Mouse (Mus musculus) intestine, embryonic 14.5 days (tissue): Measurements from ENCODE around the gene Cln6. TPM values are rescaled to one million over a fixed set of nuclear protein-coding genes. Genes with fewer than 3 reads are reported as not detected.
"Not testable (repeated sequence)": the region's sequence is repeated elsewhere in the genome, so short reads cannot be mapped to it uniquely, and the experiment has no call there.

ENCODE experiments used
- ATAC-seq: fragments of 200-750 bp; cut with Nextera tagmentation; replicated peaks from 2 replicates; pipeline ENCODE4 v1.8.0; 2017; ENCODE audit warnings: low read depth, moderate number of reproducible peaks, moderate TSS enrichment, moderate library complexity; ENCODE audit not compliant: low FRiP score, low TSS enrichment
- DNase-seq: peaks from one replicate; pipeline ENCODE4 v3.0.0-alpha.2; 2018; ENCODE audit warnings: low spot score
- H3K27ac ChIP-seq: fragments of 300-500 bp; sonication (generic); 2 replicates; pipeline ENCODE4 v1.5.1; 2014; ENCODE audit warnings: low read depth, mild to moderate bottlenecking, control low read depth
- H3K27me3 ChIP-seq: fragments of 300-500 bp; sonication (generic); replicated peaks from 2 replicates; pipeline ENCODE4 v1.6.1; 2014; ENCODE audit warnings: low read length, control low read depth; ENCODE audit not compliant: control insufficient read depth, insufficient read depth
- H3K36me3 ChIP-seq: fragments of 300-500 bp; sonication (generic); 2 replicates; pipeline ENCODE4 v1.6.1; 2014; ENCODE audit warnings: low read length, control low read depth; ENCODE audit not compliant: control insufficient read depth, insufficient read depth
- H3K4me1 ChIP-seq: fragments of 300-500 bp; sonication (generic); replicated peaks from 2 replicates; pipeline ENCODE4 v1.6.1; 2014; ENCODE audit warnings: low read length, control low read depth, mixed read lengths; ENCODE audit not compliant: control insufficient read depth, insufficient read depth
- H3K4me2 ChIP-seq: fragments of 300-500 bp; sonication (generic); 2 replicates; pipeline ENCODE4 v1.6.1; 2014; ENCODE audit warnings: low read length
- H3K4me3 ChIP-seq: fragments of 300-500 bp; sonication (generic); 2 replicates; pipeline ENCODE4 v1.5.1; 2014; ENCODE audit warnings: low read depth, low read length, control low read depth, mixed read lengths
- H3K9ac ChIP-seq: fragments of 300-500 bp; sonication (generic); 2 replicates; pipeline ENCODE4 v1.6.1; 2014; ENCODE audit warnings: mild to moderate bottlenecking, low read length
- H3K9me3 ChIP-seq: fragments of 300-500 bp; sonication (generic); 2 replicates; pipeline ENCODE4 v1.6.1; 2016; ENCODE audit warnings: low read length, control low read depth; ENCODE audit not compliant: control insufficient read depth
- WGBS: fragments of 180-500 bp; shearing (Covaris S2); extraction: QIAGEN DNeasy Blood & Tissue Kit; methylation state at CpG from one replicate; pipeline ENCODE4 v1.1.7; 2014; 5-methylcytosine and 5-hydroxymethylcytosine counted together
- polyA plus RNA-seq: library from polyadenylated mRNA; unstranded; fragments of >200 nt; fragmentation: Nextera tagmentation; extraction: Ambion mirVana; gene quantifications from 2 replicates; pipeline ENCODE4 v1.2.1, GENCODE M21; 2014

Cln6 gene
- polyA plus RNA-seq, 1 experiment from 2014 or later: 31.3 TPM

DNA sequence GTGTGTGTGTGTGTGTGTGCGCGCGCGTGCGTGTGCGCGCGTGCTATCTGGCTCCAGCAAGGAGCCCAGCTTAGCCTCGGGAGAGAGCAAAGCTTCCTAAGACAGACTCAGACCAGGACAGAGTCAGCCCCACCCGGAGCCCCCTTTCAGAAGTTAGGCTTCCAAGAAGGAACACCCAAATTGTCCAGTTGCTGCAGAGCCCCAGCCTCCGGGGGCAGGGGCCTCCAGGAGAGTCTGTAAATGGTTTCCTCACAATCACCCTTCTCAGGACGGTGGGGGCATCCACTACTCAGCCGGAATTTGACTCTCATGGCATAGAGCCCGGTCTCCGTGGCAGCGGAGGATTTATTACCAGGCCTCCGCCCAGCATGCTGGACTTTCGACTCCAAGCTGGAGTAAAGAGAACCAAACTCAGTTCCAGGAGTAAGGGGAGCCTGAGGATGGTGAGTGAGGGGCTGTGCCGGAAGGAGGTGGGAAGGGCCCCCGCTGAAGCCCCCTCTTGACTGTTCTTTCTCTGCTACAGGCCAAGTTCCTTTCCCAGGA lies 19.2 kb downstream of the Cln6 start, which contains the start of gene Calml4:
Gene Calml4, plus strand, starts transcription at position 362 of the 543 bp plus-strand sequence.
- H3K4me3 ChIP-seq: peak within 1 kb of the TSS; percentile 27
- H3K4me1 ChIP-seq: peaks cover 31% of the 10 kb centered on the region
- H3K36me3 ChIP-seq: no peaks in the 10 kb centered on the region
- 14% methylated on average over 17 of the region's 20 CpGs for WGBS
- no peaks in the 10 kb centered on the region for H3K9me3 ChIP-seq
- H3K27me3 ChIP-seq: no peaks in the 10 kb centered on the region
- ATAC-seq: peak; percentile 76
- DNase-seq: peak; percentile 86
- H3K9ac ChIP-seq: peak within 1 kb of the TSS; percentile 40
- H3K4me2 ChIP-seq: peak within 1 kb of the TSS; percentile 55
- H3K27ac ChIP-seq: peak within 1 kb of the TSS; percentile 89

DNA sequence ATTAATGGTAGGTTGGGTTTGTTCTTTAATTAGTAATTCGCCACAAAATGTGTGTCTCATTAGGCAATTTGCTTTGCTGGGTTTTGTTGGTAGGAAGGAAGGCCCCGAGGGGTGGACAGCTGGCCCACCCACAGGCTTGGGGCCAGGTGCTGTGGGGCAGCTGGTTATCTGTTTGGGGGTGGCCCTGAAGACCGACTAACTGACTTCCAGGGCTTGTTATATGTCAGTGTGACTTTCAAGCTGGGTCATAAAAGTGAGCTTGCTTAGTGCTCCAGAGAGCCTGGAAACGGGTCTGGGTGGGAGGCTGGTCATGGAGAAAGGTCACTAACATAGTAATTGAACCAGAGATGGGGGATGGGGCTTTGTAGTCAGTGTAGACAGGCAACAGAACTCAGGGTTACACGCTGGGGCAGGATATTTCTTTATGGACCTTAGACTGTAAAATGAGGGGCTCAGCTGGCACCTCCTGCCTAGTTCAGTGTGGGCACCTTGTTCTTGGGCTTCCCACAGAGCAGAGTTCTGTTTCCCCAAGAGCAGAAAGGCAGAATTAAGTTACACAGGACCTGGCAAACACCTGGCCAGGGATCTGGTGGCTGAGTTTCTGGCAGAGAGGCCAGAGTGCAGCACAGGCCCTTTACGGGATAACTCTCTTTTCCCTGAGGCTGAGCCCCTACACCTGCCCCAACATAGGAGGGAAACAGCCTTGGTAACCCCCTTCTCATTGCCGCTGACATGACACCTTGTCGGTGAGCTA lies 19.9 kb downstream of the Cln6 start:
- 40% methylated on average over 8 of the region's 8 CpGs for WGBS
- no peaks in the 10 kb centered on the region for H3K36me3 ChIP-seq
- H3K4me3 ChIP-seq: peak overlapping the region; percentile 27
- DNase-seq (no peak), ATAC-seq (peak; percentile 26; the same call in 1 of the 2 replicates)
- H3K4me2 ChIP-seq: peak overlapping the region; percentile 55
- H3K9me3 ChIP-seq: no peaks in the 10 kb centered on the region
- H3K27me3 ChIP-seq: no peaks in the 10 kb centered on the region
- H3K4me1 ChIP-seq: peaks cover 31% of the 10 kb centered on the region
- H3K27ac ChIP-seq: peak overlapping the region; percentile 89
- H3K9ac ChIP-seq: peak overlapping the region; percentile 40

DNA sequence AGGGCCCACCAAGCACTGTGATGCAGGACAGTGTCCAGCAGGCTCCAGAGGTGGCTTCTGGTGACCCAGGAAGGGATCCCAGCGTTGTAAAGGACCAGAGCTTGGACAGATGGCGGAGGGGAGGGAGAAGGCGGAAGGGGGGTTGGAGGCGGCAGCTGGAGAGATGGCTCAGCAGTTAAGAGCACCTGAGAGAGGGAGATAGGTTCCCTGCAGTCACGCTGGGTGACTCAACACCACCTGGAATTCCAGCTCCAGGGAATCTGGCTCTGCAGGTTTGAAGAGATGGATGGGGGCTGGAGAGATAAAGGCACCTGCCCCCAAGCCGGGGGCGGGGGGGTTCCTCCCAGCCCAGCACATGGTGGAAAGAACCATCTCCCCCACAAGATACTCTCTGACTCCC lies 21.5 kb downstream of the Cln6 start:
- ATAC-seq: 0 out of 2 replicates have a peak, but pooled peaks have one; percentile 32
- not testable (repeated sequence) for H3K9ac ChIP-seq, H3K27ac ChIP-seq, H3K27me3 ChIP-seq, H3K36me3 ChIP-seq, H3K9me3 ChIP-seq, DNase-seq, H3K4me3 ChIP-seq
- peaks cover 23% of the 10 kb centered on the region for H3K4me1 ChIP-seq
- WGBS: 49% methylated on average over 6 of the region's 7 CpGs
- H3K4me2 ChIP-seq: 0 out of 2 replicates have a peak overlapping the region, but pooled peaks have one; percentile 55

DNA sequence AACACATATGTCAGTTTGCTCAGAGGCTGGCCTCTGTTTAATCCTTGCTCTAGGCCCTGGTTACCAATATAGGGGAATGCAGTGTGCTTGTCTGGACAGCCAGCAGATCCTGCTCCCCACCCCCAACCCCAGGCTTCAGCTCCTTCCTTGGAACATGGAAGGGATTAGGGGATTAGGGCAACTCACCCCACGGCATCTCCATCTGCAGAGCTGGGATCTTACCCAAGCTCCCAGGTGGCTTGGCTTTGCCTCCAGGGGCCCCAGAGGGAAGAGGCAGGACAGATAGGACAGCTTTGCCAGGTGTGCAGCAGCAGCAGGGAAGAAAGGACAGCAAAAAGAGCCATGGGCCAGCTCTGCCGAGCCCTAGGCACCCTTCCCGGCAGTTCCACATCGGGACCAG lies 22.3 kb downstream of the Cln6 start:
- ATAC-seq (no peak), DNase-seq (no peak)
- no peak overlapping the region for H3K9ac ChIP-seq
- H3K4me2 ChIP-seq: no peak overlapping the region
- 72% methylated on average over 4 of the region's 4 CpGs for WGBS
- H3K27ac ChIP-seq: no peak overlapping the region
- H3K36me3 ChIP-seq: no peaks in the 10 kb centered on the region
- no peak overlapping the region for H3K4me3 ChIP-seq
- H3K4me1 ChIP-seq: peaks cover 23% of the 10 kb centered on the region
- H3K9me3 ChIP-seq: no peaks in the 10 kb centered on the region
- no peaks in the 10 kb centered on the region for H3K27me3 ChIP-seq

DNA sequence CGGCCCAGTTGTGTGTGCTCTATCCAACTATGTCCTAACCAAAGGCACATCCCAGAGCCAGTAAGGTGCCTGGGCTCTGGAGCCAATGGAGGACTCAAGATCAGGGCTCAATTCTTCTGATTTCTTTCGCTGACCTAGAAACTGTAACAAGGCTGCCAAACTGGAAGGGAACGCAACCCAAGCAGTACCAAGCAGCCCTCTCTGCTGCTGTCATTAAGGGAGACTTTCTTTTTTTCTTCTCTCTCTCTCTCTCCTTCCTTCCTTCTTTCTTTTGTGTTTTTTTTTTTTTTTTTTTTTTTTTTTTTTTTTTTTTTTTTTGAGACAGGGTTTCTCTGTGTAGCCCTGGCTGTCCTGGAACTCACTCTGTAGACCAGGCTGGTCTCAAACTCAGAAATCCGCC lies 30.7 kb downstream of the Cln6 start:
- not testable (repeated sequence) for H3K9me3 ChIP-seq, H3K4me1 ChIP-seq, H3K36me3 ChIP-seq, H3K27ac ChIP-seq, DNase-seq, ATAC-seq, H3K4me3 ChIP-seq, H3K27me3 ChIP-seq, H3K4me2 ChIP-seq, H3K9ac ChIP-seq
- WGBS: 91% methylated on average over 4 of the region's 4 CpGs

DNA sequence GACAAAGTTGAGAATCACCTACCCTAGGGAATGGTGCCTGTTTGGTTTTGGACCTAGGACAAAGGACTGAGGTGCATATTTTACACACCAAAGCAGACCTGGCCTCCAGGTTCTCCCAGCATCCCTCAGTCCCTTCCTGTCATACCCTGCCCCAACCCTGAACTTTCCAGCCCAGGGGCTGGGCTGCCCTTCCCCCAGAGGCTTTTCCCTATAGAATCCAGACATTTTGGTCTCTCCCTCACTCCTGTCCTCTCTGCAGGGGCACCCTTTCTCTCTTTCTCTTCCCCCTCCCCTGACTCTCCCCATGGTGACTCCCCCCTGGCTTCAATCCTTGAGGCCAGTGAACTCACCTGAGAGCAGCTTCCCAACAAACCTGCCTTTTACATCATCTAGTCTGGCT lies 32.1 kb downstream of the Cln6 start:
- Histone ChIP-seq H3K36me3 (no peaks in the 10 kb centered on the region), H3K4me2 (no peak overlapping the region), H3K4me1 (0 out of 2 replicates have a peak, but pooled peaks cover 5% of the 10 kb centered on the region), H3K27me3 (no peaks in the 10 kb centered on the region), H3K9me3 (no peaks in the 10 kb centered on the region), H3K4me3 (no peak overlapping the region), H3K27ac (no peak overlapping the region), H3K9ac (no peak overlapping the region)
- ATAC-seq (no peak), DNase-seq (no peak)

DNA sequence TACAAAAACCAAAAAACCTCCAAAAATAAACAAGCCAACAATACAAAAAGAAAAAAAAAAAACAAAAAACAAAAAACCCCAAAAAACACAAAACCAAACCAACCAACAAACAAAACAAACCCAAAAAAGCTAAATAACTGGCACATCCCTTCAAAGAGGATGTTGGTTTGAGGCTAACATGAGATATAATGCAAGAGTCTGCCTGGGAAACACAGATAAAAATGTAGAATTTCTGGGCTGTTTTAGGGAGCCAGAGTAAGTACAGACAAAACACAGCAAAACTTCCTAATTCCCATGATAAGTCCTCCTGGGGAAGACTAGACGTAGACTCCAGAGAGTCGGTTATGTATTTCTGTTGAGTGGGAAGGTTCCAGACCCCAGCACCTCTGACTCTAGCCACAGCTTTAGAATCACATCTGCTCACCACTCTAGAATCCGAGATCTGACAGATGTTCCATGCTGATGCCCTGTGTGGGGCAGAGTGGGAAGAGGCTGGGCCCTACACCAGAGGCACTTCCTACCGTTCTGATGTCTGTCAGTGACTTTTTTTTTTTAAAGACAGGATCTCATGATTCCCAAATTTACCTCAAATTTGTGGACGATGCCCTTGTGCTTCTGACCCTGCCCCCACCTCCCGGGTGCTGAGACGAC lies 38.5 kb downstream of the Cln6 start:
- no peak for ATAC-seq
- Histone ChIP-seq H3K4me3 (no peak overlapping the region), H3K27ac (no peak overlapping the region), H3K36me3 (peaks cover 20% of the 10 kb centered on the region), H3K9me3 (no peaks in the 10 kb centered on the region), H3K4me1 (0 out of 2 replicates have a peak, but pooled peaks cover 5% of the 10 kb centered on the region), H3K4me2 (no peak overlapping the region), H3K9ac (no peak overlapping the region), H3K27me3 (no peaks in the 10 kb centered on the region)
- 81% methylated on average over 7 of the region's 7 CpGs for WGBS
- DNase-seq: no peak

DNA sequence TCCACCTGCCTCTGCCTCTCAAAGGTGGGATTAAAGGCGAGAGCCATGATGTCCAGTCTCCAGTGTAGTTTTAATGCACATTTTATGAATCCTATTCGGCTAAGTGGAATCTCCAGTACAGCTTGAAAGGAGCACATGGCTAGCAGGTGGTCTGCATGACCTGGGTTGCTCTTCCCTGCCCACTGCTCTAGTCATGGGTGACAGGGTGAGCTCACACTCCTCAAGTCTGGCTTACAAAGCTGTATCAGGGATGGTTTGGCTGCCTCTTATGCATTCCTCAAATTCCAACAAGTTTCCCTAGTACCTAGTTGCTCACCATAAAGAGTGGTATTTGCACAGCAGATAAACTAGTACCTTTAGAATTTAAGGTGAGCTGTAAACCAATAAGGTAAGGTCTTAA lies 39.2 kb downstream of the Cln6 start:
- Histone ChIP-seq H3K4me2 (no peak overlapping the region), H3K9me3 (no peaks in the 10 kb centered on the region), H3K27me3 (no peaks in the 10 kb centered on the region), H3K4me3 (no peak overlapping the region), H3K4me1 (0 out of 2 replicates have a peak, but pooled peaks cover 5% of the 10 kb centered on the region), H3K27ac (no peak overlapping the region), H3K36me3 (peaks cover 25% of the 10 kb centered on the region), H3K9ac (no peak overlapping the region)
- no peak for ATAC-seq
- WGBS: 75% methylated on average over 2 of the region's 2 CpGs
- no peak for DNase-seq
